Mouse (Mus musculus): ENCODE results near the gene Nxpe4. TPM values are rescaled to one million over a fixed set of nuclear protein-coding genes. Genes with fewer than 3 reads are reported as not detected.
"Not testable (repeated sequence)": the region's sequence is repeated elsewhere in the genome, so short reads cannot be mapped to it uniquely, and the experiment has no call there.

The Nxpe4 gene
- polyA plus RNA-seq, 1 experiment from 2014 or later = 7.9 TPM

- 84% methylated on average over 2 of the region's 2 CpGs for WGBS
- no peak overlapping the region for H3K4me3 ChIP-seq (ENCODE audit: low read depth, low read length)
Observed at GRCm38 (mm10) chr9:48413591-48413990, 251.8 kb downstream of the Nxpe4 start.

DNA sequence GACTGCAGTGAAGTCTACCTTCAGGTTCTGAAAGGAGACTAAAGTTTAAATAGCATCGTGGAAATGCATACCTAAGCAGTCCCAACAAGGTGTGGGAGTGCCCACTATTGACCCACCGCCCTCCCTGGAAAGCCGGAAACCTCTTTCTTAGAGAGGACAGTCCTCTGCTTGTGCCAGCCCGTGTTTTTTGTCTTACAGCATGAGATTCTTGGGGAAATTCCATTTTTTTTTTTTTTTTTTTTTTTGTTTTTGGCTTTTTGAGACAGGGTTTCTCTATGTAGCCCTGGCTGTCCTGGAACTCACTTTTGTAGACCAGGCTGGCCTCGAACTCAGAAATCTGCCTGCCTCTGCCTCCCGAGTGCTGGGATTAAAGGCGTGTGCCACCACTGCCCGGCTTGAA lies 255.5 kb downstream of the Nxpe4 start:
- not testable (repeated sequence) for H3K4me2 ChIP-seq (ENCODE audit: low read depth, low read length, severe bottlenecking); H3K4me1 ChIP-seq (replicated peaks; ENCODE audit: control insufficient read depth, insufficient read depth, low read length); H3K27ac ChIP-seq (ENCODE audit: low read depth, low read length); H3K4me3 ChIP-seq (ENCODE audit: low read depth, low read length); ATAC-seq (replicated peaks; ENCODE audit: low FRiP score); H3K9me3 ChIP-seq (ENCODE audit: control insufficient read depth, low read length); H3K9ac ChIP-seq (ENCODE audit: low read length); DNase-seq (ENCODE audit: low spot score); H3K36me3 ChIP-seq (ENCODE audit: control insufficient read depth, insufficient read depth, low read length); H3K27me3 ChIP-seq (ENCODE audit: control insufficient read depth, insufficient read depth, low read length)
- WGBS = 91% methylated on average over 8 of the region's 8 CpGs

More at GRCm38 (mm10) chr9:48413591-48413990, 251.8 kb downstream of the Nxpe4 start:
- DNase-seq (ENCODE audit: low spot score) (no peak), ATAC-seq (replicated peaks; ENCODE audit: low FRiP score) (no peak)
- no peaks in the 10 kb centered on the region for H3K36me3 ChIP-seq (ENCODE audit: control insufficient read depth, insufficient read depth, low read length)
- H3K4me2 ChIP-seq (ENCODE audit: low read depth, low read length, severe bottlenecking) = no peak overlapping the region
- no peak overlapping the region for H3K9ac ChIP-seq (ENCODE audit: low read length)
- no peaks in the 10 kb centered on the region for H3K4me1 ChIP-seq (replicated peaks; ENCODE audit: control insufficient read depth, insufficient read depth, low read length)
- H3K27me3 ChIP-seq (ENCODE audit: control insufficient read depth, insufficient read depth, low read length) = no peaks in the 10 kb centered on the region
- H3K27ac ChIP-seq (ENCODE audit: low read depth, low read length) = no peak overlapping the region
- H3K9me3 ChIP-seq (ENCODE audit: control insufficient read depth, low read length) = no peaks in the 10 kb centered on the region

DNA sequence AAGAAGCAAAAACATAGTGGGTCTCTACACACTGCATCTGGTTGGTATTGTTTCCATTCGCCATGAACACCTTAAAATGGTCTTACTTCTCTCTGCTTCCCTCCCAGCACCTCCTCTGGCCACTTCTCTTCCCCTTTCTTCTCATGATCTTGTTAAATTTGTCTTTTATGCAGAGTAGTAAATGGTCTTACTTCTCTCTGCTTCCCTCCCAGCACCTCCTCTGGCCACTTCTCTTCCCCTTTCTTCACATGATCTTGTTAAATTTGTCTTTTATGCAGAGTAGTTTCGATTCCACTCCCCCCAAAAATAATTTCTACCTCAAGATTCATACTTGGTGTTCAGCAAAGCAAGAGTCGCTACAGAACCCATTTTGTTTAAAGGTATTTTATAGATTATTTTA lies 256.2 kb downstream of the Nxpe4 start:
- H3K9ac ChIP-seq (ENCODE audit: low read length) = no peak overlapping the region
- WGBS = 83% methylated on average over 3 of the region's 3 CpGs
- H3K4me3 ChIP-seq (ENCODE audit: low read depth, low read length) = no peak overlapping the region
- ATAC-seq (replicated peaks; ENCODE audit: low FRiP score) = no peak
- no peaks in the 10 kb centered on the region for H3K9me3 ChIP-seq (ENCODE audit: control insufficient read depth, low read length)
- no peak for DNase-seq (ENCODE audit: low spot score)
- H3K4me1 ChIP-seq (replicated peaks; ENCODE audit: control insufficient read depth, insufficient read depth, low read length) = no peaks in the 10 kb centered on the region
- H3K27me3 ChIP-seq (ENCODE audit: control insufficient read depth, insufficient read depth, low read length) = no peaks in the 10 kb centered on the region
- H3K27ac ChIP-seq (ENCODE audit: low read depth, low read length) = no peak overlapping the region
- no peaks in the 10 kb centered on the region for H3K36me3 ChIP-seq (ENCODE audit: control insufficient read depth, insufficient read depth, low read length)
- no peak overlapping the region for H3K4me2 ChIP-seq (ENCODE audit: low read depth, low read length, severe bottlenecking)

DNA sequence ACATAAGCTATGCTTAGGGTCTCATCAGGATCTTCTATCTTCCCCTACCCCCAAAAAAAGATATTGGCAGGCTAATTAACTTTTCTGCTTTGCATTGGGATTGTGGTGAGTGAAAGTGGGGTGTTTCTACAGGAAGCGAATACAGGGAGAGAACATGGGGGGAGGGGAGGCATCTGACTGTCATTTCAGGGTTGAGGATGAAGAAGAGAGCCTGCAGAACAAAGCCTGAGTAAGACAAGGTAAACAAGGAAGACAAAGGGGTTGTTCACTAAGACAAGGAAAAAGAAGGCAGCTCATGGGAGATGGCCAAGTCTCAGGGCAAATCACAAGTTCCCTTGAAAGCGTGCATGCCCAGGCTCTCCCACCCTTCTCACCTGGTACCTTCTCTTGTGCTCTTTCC lies 256.6 kb downstream of the Nxpe4 start:
- DNase-seq (ENCODE audit: low spot score) (no peak), ATAC-seq (replicated peaks; ENCODE audit: low FRiP score) (no peak)
- Histone ChIP-seq H3K4me2 (ENCODE audit: low read depth, low read length, severe bottlenecking) (no peak overlapping the region), H3K4me3 (ENCODE audit: low read depth, low read length) (no peak overlapping the region), H3K4me1 (replicated peaks; ENCODE audit: control insufficient read depth, insufficient read depth, low read length) (no peaks in the 10 kb centered on the region), H3K27ac (ENCODE audit: low read depth, low read length) (no peak overlapping the region), H3K9me3 (ENCODE audit: control insufficient read depth, low read length) (no peaks in the 10 kb centered on the region), H3K36me3 (ENCODE audit: control insufficient read depth, insufficient read depth, low read length) (no peaks in the 10 kb centered on the region), H3K9ac (ENCODE audit: low read length) (no peak overlapping the region), H3K27me3 (ENCODE audit: control insufficient read depth, insufficient read depth, low read length) (no peaks in the 10 kb centered on the region)
- WGBS = 81% methylated on average over 2 of the region's 2 CpGs

GRCm38 (mm10) chr9:48418829-48419228 lies 257.0 kb downstream of the Nxpe4 start:
- ATAC-seq (replicated peaks; ENCODE audit: low FRiP score) (no peak), DNase-seq (ENCODE audit: low spot score) (no peak)
- Histone ChIP-seq H3K27ac (ENCODE audit: low read depth, low read length) (no peak overlapping the region), H3K9ac (ENCODE audit: low read length) (no peak overlapping the region), H3K9me3 (ENCODE audit: control insufficient read depth, low read length) (no peaks in the 10 kb centered on the region), H3K36me3 (ENCODE audit: control insufficient read depth, insufficient read depth, low read length) (no peaks in the 10 kb centered on the region), H3K4me3 (ENCODE audit: low read depth, low read length) (no peak overlapping the region), H3K27me3 (ENCODE audit: control insufficient read depth, insufficient read depth, low read length) (no peaks in the 10 kb centered on the region), H3K4me2 (ENCODE audit: low read depth, low read length, severe bottlenecking) (no peak overlapping the region), H3K4me1 (replicated peaks; ENCODE audit: control insufficient read depth, insufficient read depth, low read length) (no peaks in the 10 kb centered on the region)
- 74% methylated on average over 8 of the region's 8 CpGs for WGBS

GRCm38 (mm10) chr9:48420437-48420836 lies 258.6 kb downstream of the Nxpe4 start:
- Histone ChIP-seq H3K9me3 (ENCODE audit: control insufficient read depth, low read length) (no peaks in the 10 kb centered on the region), H3K27me3 (ENCODE audit: control insufficient read depth, insufficient read depth, low read length) (no peaks in the 10 kb centered on the region), H3K27ac (ENCODE audit: low read depth, low read length) (no peak overlapping the region), H3K4me1 (replicated peaks; ENCODE audit: control insufficient read depth, insufficient read depth, low read length) (no peaks in the 10 kb centered on the region), H3K9ac (ENCODE audit: low read length) (no peak overlapping the region), H3K4me2 (ENCODE audit: low read depth, low read length, severe bottlenecking) (no peak overlapping the region), H3K4me3 (ENCODE audit: low read depth, low read length) (no peak overlapping the region), H3K36me3 (ENCODE audit: control insufficient read depth, insufficient read depth, low read length) (no peaks in the 10 kb centered on the region)
- DNase-seq (ENCODE audit: low spot score) (no peak), ATAC-seq (replicated peaks; ENCODE audit: low FRiP score) (no peak)
- 86% methylated on average over 7 of the region's 7 CpGs for WGBS

GRCm38 (mm10) chr9:48421029-48421428 lies 259.2 kb downstream of the Nxpe4 start:
- Histone ChIP-seq H3K36me3 (ENCODE audit: control insufficient read depth, insufficient read depth, low read length) (no peaks in the 10 kb centered on the region), H3K4me2 (ENCODE audit: low read depth, low read length, severe bottlenecking) (no peak overlapping the region), H3K27ac (ENCODE audit: low read depth, low read length) (no peak overlapping the region), H3K9me3 (ENCODE audit: control insufficient read depth, low read length) (no peaks in the 10 kb centered on the region), H3K4me3 (ENCODE audit: low read depth, low read length) (no peak overlapping the region), H3K4me1 (replicated peaks; ENCODE audit: control insufficient read depth, insufficient read depth, low read length) (no peaks in the 10 kb centered on the region), H3K9ac (ENCODE audit: low read length) (no peak overlapping the region), H3K27me3 (ENCODE audit: control insufficient read depth, insufficient read depth, low read length) (no peaks in the 10 kb centered on the region)
- DNase-seq (ENCODE audit: low spot score) = no peak
- no peak for ATAC-seq (replicated peaks; ENCODE audit: low FRiP score)
- WGBS = 85% methylated on average over 2 of the region's 2 CpGs

- H3K27me3 ChIP-seq (ENCODE audit: control insufficient read depth, insufficient read depth, low read length) = no peaks in the 10 kb centered on the region
- H3K36me3 ChIP-seq (ENCODE audit: control insufficient read depth, insufficient read depth, low read length) = no peaks in the 10 kb centered on the region
- no peaks in the 10 kb centered on the region for H3K4me1 ChIP-seq (replicated peaks; ENCODE audit: control insufficient read depth, insufficient read depth, low read length)
- H3K4me3 ChIP-seq (ENCODE audit: low read depth, low read length) = no peak overlapping the region
- H3K9ac ChIP-seq (ENCODE audit: low read length) = no peak overlapping the region
- 94% methylated on average over 2 of the region's 2 CpGs for WGBS
- H3K9me3 ChIP-seq (ENCODE audit: control insufficient read depth, low read length) = no peaks in the 10 kb centered on the region
- H3K4me2 ChIP-seq (ENCODE audit: low read depth, low read length, severe bottlenecking) = no peak overlapping the region
- no peak for DNase-seq (ENCODE audit: low spot score)
- no peak for ATAC-seq (replicated peaks; ENCODE audit: low FRiP score)
- no peak overlapping the region for H3K27ac ChIP-seq (ENCODE audit: low read depth, low read length)
Observed at GRCm38 (mm10) chr9:48421561-48421960, 259.7 kb downstream of the Nxpe4 start.

GRCm38 (mm10) chr9:48422382-48422781 lies 260.6 kb downstream of the Nxpe4 start:
- no peaks in the 10 kb centered on the region for H3K9me3 ChIP-seq (ENCODE audit: control insufficient read depth, low read length)
- 91% methylated on average over 8 of the region's 8 CpGs for WGBS
- no peaks in the 10 kb centered on the region for H3K36me3 ChIP-seq (ENCODE audit: control insufficient read depth, insufficient read depth, low read length)
- no peak overlapping the region for H3K27ac ChIP-seq (ENCODE audit: low read depth, low read length)
- no peak overlapping the region for H3K4me3 ChIP-seq (ENCODE audit: low read depth, low read length)
- H3K4me2 ChIP-seq (ENCODE audit: low read depth, low read length, severe bottlenecking) = no peak overlapping the region
- ATAC-seq (replicated peaks; ENCODE audit: low FRiP score) (no peak), DNase-seq (ENCODE audit: low spot score) (no peak)
- H3K27me3 ChIP-seq (ENCODE audit: control insufficient read depth, insufficient read depth, low read length) = no peaks in the 10 kb centered on the region
- H3K9ac ChIP-seq (ENCODE audit: low read length) = no peak overlapping the region
- no peaks in the 10 kb centered on the region for H3K4me1 ChIP-seq (replicated peaks; ENCODE audit: control insufficient read depth, insufficient read depth, low read length)

Measured in forebrain, embryonic 11.5 days (tissue).